Mouse (Mus musculus): ENCODE data around the gene Ramp1.
A peak's percentile ranks its signal among the peaks of the same experiment; 100 is the strongest.

Ramp1 gene

GRCm38 (mm10) chr1:91179533-91180173 is at the start of gene Ramp1:
Gene Ramp1 (plus strand): TSS chr1:91179822.
- DNase-seq, result peak; percentile 58

GRCm38 (mm10) chr1:91137036-91137435 is 42.6 kb upstream of the Ramp1 start:
- DNase-seq, result no peak

GRCm38 (mm10) chr1:91144813-91145212 is 34.8 kb upstream of the Ramp1 start, which contains the start of gene Rbm44:
Gene Rbm44 (plus strand): TSS chr1:91145089.
- DNase-seq, result no peak

GRCm38 (mm10) chr1:91151509-91151908 is 28.1 kb upstream of the Ramp1 start:
- no peak for DNase-seq

GRCm38 (mm10) chr1:91166798-91167197 is 12.8 kb upstream of the Ramp1 start:
- DNase-seq, result no peak

- no peak for DNase-seq
Measured at GRCm38 (mm10) chr1:91169157-91169556, 10.5 kb upstream of the Ramp1 start.

- DNase-seq, result no peak
Measured at GRCm38 (mm10) chr1:91174796-91175195, 4.8 kb upstream of the Ramp1 start.

- no peak for DNase-seq
Measured at GRCm38 (mm10) chr1:91176026-91176425, 3.6 kb upstream of the Ramp1 start.

GRCm38 (mm10) chr1:91176871-91177270 is 2.8 kb upstream of the Ramp1 start:
- DNase-seq, result no peak

- DNase-seq, result peak; percentile 82
Measured at GRCm38 (mm10) chr1:91179086-91179485, 536 bp upstream of the Ramp1 start.

- DNase-seq, result no peak
Measured at GRCm38 (mm10) chr1:91180174-91180565, 548 bp downstream of the Ramp1 start.

- no peak for DNase-seq
Measured at GRCm38 (mm10) chr1:91180723-91181122, 1.1 kb downstream of the Ramp1 start.

GRCm38 (mm10) chr1:91181261-91181660 is 1.6 kb downstream of the Ramp1 start:
- peak; percentile 38 for DNase-seq

GRCm38 (mm10) chr1:91181784-91182450 is 2.3 kb downstream of the Ramp1 start:
- peak; percentile 31 for DNase-seq

- DNase-seq, result no peak
Measured at GRCm38 (mm10) chr1:91183305-91183704, 3.7 kb downstream of the Ramp1 start.

GRCm38 (mm10) chr1:91186677-91187076 is 7.1 kb downstream of the Ramp1 start:
- no peak for DNase-seq

GRCm38 (mm10) chr1:91187315-91187714 is 7.7 kb downstream of the Ramp1 start:
- no peak for DNase-seq

- no peak for DNase-seq
Measured at GRCm38 (mm10) chr1:91187786-91188640, 8.4 kb downstream of the Ramp1 start.

GRCm38 (mm10) chr1:91188851-91189460 is 9.3 kb downstream of the Ramp1 start:
- no peak for DNase-seq

GRCm38 (mm10) chr1:91192184-91192583 is 12.6 kb downstream of the Ramp1 start:
- DNase-seq, result no peak

- no peak for DNase-seq
Measured at GRCm38 (mm10) chr1:91193242-91193641, 13.6 kb downstream of the Ramp1 start.

- DNase-seq, result no peak
Measured at GRCm38 (mm10) chr1:91193680-91194079, 14.1 kb downstream of the Ramp1 start.

- no peak for DNase-seq
Measured at GRCm38 (mm10) chr1:91199793-91200192, 20.2 kb downstream of the Ramp1 start.

Measured in lung, postnatal 10 days (tissue).